Mouse (Mus musculus) lung, postnatal 36 days (tissue): ENCODE data around the gene D430042O09Rik.
"Not testable (repeated sequence)": the region's sequence is repeated elsewhere in the genome, so short reads cannot be mapped to it uniquely, and the experiment has no call there.

ENCODE experiments used
- DNase-seq: peaks from one replicate; pipeline ENCODE4 v3.0.0; 2022; ENCODE audit warnings: mixed read lengths

The D430042O09Rik gene

GRCm38 (mm10) chr7:125707593-125708022 lies at the start of gene D430042O09Rik, which contains the start of gene Gtf3c1:
TSS of gene D430042O09Rik (plus strand) at chr7:125707888.
TSS of gene Gtf3c1 (minus strand) at chr7:125707780.
- peak; percentile 100 for DNase-seq

GRCm38 (mm10) chr7:125663654-125664053 lies 44.0 kb upstream of the D430042O09Rik start:
- no peak for DNase-seq

GRCm38 (mm10) chr7:125670865-125671264 lies 36.8 kb upstream of the D430042O09Rik start:
- DNase-seq: no peak

GRCm38 (mm10) chr7:125671396-125671795 lies 36.3 kb upstream of the D430042O09Rik start:
- DNase-seq: no peak

GRCm38 (mm10) chr7:125674916-125675315 lies 32.8 kb upstream of the D430042O09Rik start:
- DNase-seq: peak; percentile 73

GRCm38 (mm10) chr7:125678756-125679155 lies 28.9 kb upstream of the D430042O09Rik start:
- DNase-seq: peak; percentile 7

GRCm38 (mm10) chr7:125679936-125680335 lies 27.8 kb upstream of the D430042O09Rik start:
- DNase-seq: no peak

- DNase-seq: no peak
These were observed 17.2 kb upstream of the D430042O09Rik start for GRCm38 (mm10) chr7:125690516-125690915.

- no peak for DNase-seq
These were observed 13.6 kb upstream of the D430042O09Rik start for GRCm38 (mm10) chr7:125694056-125694455.

GRCm38 (mm10) chr7:125702791-125703190 lies 4.9 kb upstream of the D430042O09Rik start:
- no peak for DNase-seq

GRCm38 (mm10) chr7:125707186-125707585 lies 502 bp upstream of the D430042O09Rik start:
- peak; percentile 73 for DNase-seq

- no peak for DNase-seq
These were observed 412 bp downstream of the D430042O09Rik start for GRCm38 (mm10) chr7:125708100-125708499.

- not testable (repeated sequence) for DNase-seq
These were observed 5.9 kb downstream of the D430042O09Rik start for GRCm38 (mm10) chr7:125713542-125714055.

GRCm38 (mm10) chr7:125714803-125715202 lies 7.1 kb downstream of the D430042O09Rik start:
- DNase-seq: no peak

- DNase-seq: peak; percentile 69
These were observed 9.0 kb downstream of the D430042O09Rik start for GRCm38 (mm10) chr7:125716724-125717123.

GRCm38 (mm10) chr7:125717612-125718011 lies 9.9 kb downstream of the D430042O09Rik start:
- peak; percentile 42 for DNase-seq

GRCm38 (mm10) chr7:125720370-125720769 lies 12.7 kb downstream of the D430042O09Rik start:
- DNase-seq: no peak

- DNase-seq: peak; percentile 81
These were observed 13.3 kb downstream of the D430042O09Rik start for GRCm38 (mm10) chr7:125721033-125721432.

GRCm38 (mm10) chr7:125722127-125722526 lies 14.4 kb downstream of the D430042O09Rik start:
- peak; percentile 52 for DNase-seq

GRCm38 (mm10) chr7:125723189-125723972 lies 15.7 kb downstream of the D430042O09Rik start:
- DNase-seq: no peak

- DNase-seq: no peak
These were observed 24.0 kb downstream of the D430042O09Rik start for GRCm38 (mm10) chr7:125731679-125732078.

- DNase-seq: peak; percentile 17
These were observed 26.1 kb downstream of the D430042O09Rik start for GRCm38 (mm10) chr7:125733791-125734190.

GRCm38 (mm10) chr7:125736366-125737015 lies 28.8 kb downstream of the D430042O09Rik start:
- no peak for DNase-seq

- no peak for DNase-seq
These were observed 32.8 kb downstream of the D430042O09Rik start for GRCm38 (mm10) chr7:125740521-125740920.
